8 mouse cellular contexts compared by ENCODE assay signal in genomic region chr3:36551851-36552384, GRCm38 (mm10). TPM values are rescaled to one million over a fixed set of nuclear protein-coding genes. Genes with fewer than 3 reads are reported as not detected.
DNase-seq lines count a peak whose midpoint lies in the region; ATAC-seq and TF ChIP-seq lines count a peak whose summit lies in the region.

No protein-coding gene starts in this region.

- TF ChIP-seq CTCF in lung, adult 2 months (IDR thresholded peaks at IDR 0.05; ENCODE audit: insufficient read depth, low read length) = no peak
- TF ChIP-seq CTCF in embryonic fibroblast, embryonic 13.5 days (IDR thresholded peaks at IDR 0.05; ENCODE audit: borderline replicate concordance, insufficient read depth, low read length) = no peak

- H3K4me1 ChIP-seq in lung, adult 2 months (ENCODE audit: control insufficient read depth, insufficient read depth, low read length) = peaks cover 6% of the 10 kb centered on the region; the same call in 1 of the 2 replicates
- H3K4me1 ChIP-seq in embryonic fibroblast, embryonic 13.5 days (ENCODE audit: control insufficient read depth, insufficient read depth, low read length) = no peaks in the 10 kb centered on the region
- H3K4me1 ChIP-seq in intestine, embryonic 16.5 days (ENCODE audit: control insufficient read depth, insufficient read depth, low read length) = peaks cover 10% of the 10 kb centered on the region
- H3K4me1 ChIP-seq in midbrain, embryonic 16.5 days (ENCODE audit: control insufficient read depth, insufficient read depth, low read length) = peaks cover 13% of the 10 kb centered on the region

- no peaks in the 10 kb centered on the region for H3K9me3 ChIP-seq in intestine, embryonic 16.5 days (ENCODE audit: control insufficient read depth, low read length)
- no peaks in the 10 kb centered on the region for H3K9me3 ChIP-seq in midbrain, embryonic 16.5 days (replicated peaks; ENCODE audit: control insufficient read depth, low read length, poor library complexity, severe bottlenecking)

- H3K27ac ChIP-seq in embryonic fibroblast, embryonic 13.5 days (ENCODE audit: insufficient read depth, low read length) = peak overlapping the region; percentile 62
- H3K27ac ChIP-seq in intestine, embryonic 16.5 days (ENCODE audit: low read length) = peak overlapping the region; percentile 3; the same call in 1 of the 2 replicates
- H3K27ac ChIP-seq in midbrain, embryonic 16.5 days (ENCODE audit: low read length) = peak overlapping the region; percentile 79

- peak overlapping the region; percentile 99 for H3K4me3 ChIP-seq in lung, adult 2 months (replicated peaks; ENCODE audit: extremely low read depth, low read depth, low read length)
- peak overlapping the region; percentile 98 for H3K4me3 ChIP-seq in embryonic fibroblast, embryonic 13.5 days (ENCODE audit: insufficient read depth, low read length)
- peak overlapping the region; percentile 73 for H3K4me3 ChIP-seq in intestine, embryonic 16.5 days (ENCODE audit: low read length)
- H3K4me3 ChIP-seq in midbrain, embryonic 16.5 days (ENCODE audit: low read depth, low read length) = peak overlapping the region; percentile 72

- peak; percentile 66 for DNase-seq in adrenal gland, adult 2 months
- no peak for DNase-seq in adrenal gland, adult 18-20 months (ENCODE audit: low spot score in 2 of 2)
- no peak for DNase-seq in lung, adult 2 months
- no peak for DNase-seq in lung, postnatal 4 days
- DNase-seq in yolk sac, embryonic 10.5 days (ENCODE audit: low spot score) = no peak

- H3K4me2 ChIP-seq in intestine, embryonic 16.5 days (ENCODE audit: low read depth, low read length) = peak overlapping the region; percentile 84
- peak overlapping the region; percentile 85 for H3K4me2 ChIP-seq in midbrain, embryonic 16.5 days (ENCODE audit: low read length)

- peak; percentile 62 for ATAC-seq in intestine, embryonic 16.5 days
- peak; percentile 80 for ATAC-seq in midbrain, embryonic 16.5 days

- H3K9ac ChIP-seq in intestine, embryonic 16.5 days (ENCODE audit: low read depth, low read length) = peak overlapping the region; percentile 52
- H3K9ac ChIP-seq in midbrain, embryonic 16.5 days (ENCODE audit: low read depth, low read length) = peak overlapping the region; percentile 78

- WGBS in lung, adult 2 months = 11% methylated on average over 12 of the region's 12 CpGs
- 15% methylated on average over 12 of the region's 12 CpGs for WGBS in intestine, embryonic 16.5 days
- WGBS in midbrain, embryonic 16.5 days = 12% methylated on average over 12 of the region's 12 CpGs

- H3K36me3 ChIP-seq in intestine, embryonic 16.5 days (ENCODE audit: control insufficient read depth, insufficient read depth, low read length) = no peaks in the 10 kb centered on the region
- peaks cover 9% of the 10 kb centered on the region for H3K36me3 ChIP-seq in midbrain, embryonic 16.5 days (ENCODE audit: control insufficient read depth, insufficient read depth, low read length)

- no peak for TF ChIP-seq POLR2A in lung, adult 2 months (IDR thresholded peaks at IDR 0.05; ENCODE audit: borderline replicate concordance, extremely low read depth, low read depth, low read length)
- TF ChIP-seq POLR2A in embryonic fibroblast, embryonic 13.5 days (IDR thresholded peaks at IDR 0.05; ENCODE audit: low read depth, low read length) = no peak

- no peaks in the 10 kb centered on the region for H3K27me3 ChIP-seq in intestine, embryonic 16.5 days (replicated peaks; ENCODE audit: control insufficient read depth, insufficient read depth, low read length)
- no peaks in the 10 kb centered on the region for H3K27me3 ChIP-seq in midbrain, embryonic 16.5 days (ENCODE audit: control insufficient read depth, insufficient read depth, low read depth, low read length)

RNA-seq across cellular contexts. Expression of gene Exosc9, which starts 0.5 kb away (rescaled TPM):
- total RNA-seq in adrenal gland, adult 2 months (2021) = 10 to 100 TPM; 32.4 to 32.6 TPM
- 3.2 and 4.5 TPM in 2 replicates for polyA plus RNA-seq in adrenal gland, adult 2 months (2012; rRNA removed)
- 10 to 100 TPM; 26.7 to 31.5 TPM for total RNA-seq in adrenal gland, adult 18-20 months (2021)
- 4.4 and 9.5 TPM in 2 replicates for polyA plus RNA-seq in lung, adult 2 months (2012; rRNA removed)
- 52.2 and 53.3 TPM in 2 replicates for polyA plus RNA-seq in embryonic fibroblast, embryonic 13.5 days (2011; ENCODE audit: insufficient read length, low read depth, missing spikeins)
- polyA plus RNA-seq in intestine, embryonic 16.5 days (2015; fragmentation: Nextera tagmentation; extraction: Ambion mirVana) = 55.6 and 69.1 TPM in 2 replicates
- 79.6 and 84.9 TPM in 2 replicates for polyA plus RNA-seq in midbrain, embryonic 16.5 days (2015; fragmentation: Nextera tagmentation; extraction: Ambion mirVana)

RNA-seq across cellular contexts. Expression of gene Ccna2, which starts 20.0 kb away (rescaled TPM):
- 1 to 10 TPM; 1.5 to 4.1 TPM for total RNA-seq in adrenal gland, adult 2 months (2021)
- 12.2 and 14.5 TPM in 2 replicates for polyA plus RNA-seq in adrenal gland, adult 2 months (2012; rRNA removed)
- total RNA-seq in adrenal gland, adult 18-20 months (2021) = 1 to 10 TPM; 1.3 to 1.5 TPM
- polyA plus RNA-seq in lung, adult 2 months (2012; rRNA removed) = 4.3 and 4.7 TPM in 2 replicates
- polyA plus RNA-seq in embryonic fibroblast, embryonic 13.5 days (2011; ENCODE audit: insufficient read length, low read depth, missing spikeins) = 72.9 and 117 TPM in 2 replicates
- polyA plus RNA-seq in intestine, embryonic 16.5 days (2015; fragmentation: Nextera tagmentation; extraction: Ambion mirVana) = 140 and 155 TPM in 2 replicates
- polyA plus RNA-seq in midbrain, embryonic 16.5 days (2015; fragmentation: Nextera tagmentation; extraction: Ambion mirVana) = 17.6 and 23.6 TPM in 2 replicates

RNA-seq across cellular contexts. Expression of gene Gm11549, which starts 30.3 kb away (rescaled TPM):
- under 1 TPM in 1 of 2 experiments, not detected in 1; 0.52 TPM for total RNA-seq in adrenal gland, adult 2 months (2021)
- polyA plus RNA-seq in adrenal gland, adult 2 months (2012; rRNA removed) = 0.09 and 0.12 TPM in 2 replicates
- total RNA-seq in adrenal gland, adult 18-20 months (2021) = not detected
- polyA plus RNA-seq in lung, adult 2 months (2012; rRNA removed) = 0.04 TPM in 1 of 2 replicates, not detected in the other
- 0.30 and 0.52 TPM in 2 replicates for polyA plus RNA-seq in embryonic fibroblast, embryonic 13.5 days (2011; ENCODE audit: insufficient read length, low read depth, missing spikeins)
- polyA plus RNA-seq in intestine, embryonic 16.5 days (2015; fragmentation: Nextera tagmentation; extraction: Ambion mirVana) = 0.54 TPM in 2 replicates
- 0.30 and 0.35 TPM in 2 replicates for polyA plus RNA-seq in midbrain, embryonic 16.5 days (2015; fragmentation: Nextera tagmentation; extraction: Ambion mirVana)

Comparison
In these comparisons a context has a peak if more than half of its experiments do, and no peak if none do; other contexts are left out.
1. H3K27ac ChIP-seq: peak in every context shown above with its lines; median percentile 79 in midbrain, embryonic 16.5 days; 62 in embryonic fibroblast, embryonic 13.5 days; 3 in intestine, embryonic 16.5 days.